Mouse (Mus musculus) CH12.LX (cell line): ENCODE measurements around the gene Rhcg. TPM values are rescaled to one million over a fixed set of nuclear protein-coding genes. Genes with fewer than 3 reads are reported as not detected.

Source experiments
- DNase-seq: peaks from one replicate; pipeline ENCODE4 v3.0.0-alpha.2; 2013; ENCODE audit errors: extremely low read depth
- H3K27ac ChIP-seq: 2 replicates; pipeline ENCODE4 v1.5.1; 2012; ENCODE audit warnings: low read depth, mild to moderate bottlenecking, control low read depth, moderate library complexity; ENCODE audit not compliant: insufficient read depth
- H3K27me3 ChIP-seq: replicated peaks from 2 replicates; pipeline ENCODE3; 2012; ENCODE audit warnings: inconsistent platforms
- H3K36me3 ChIP-seq, 2 experiments: replicated peaks in 1 of 2; 2 replicates each; pipeline versions ENCODE3 to v1.6.1; 2012; ENCODE audit warnings: inconsistent platforms in 1 of 2, low read length in 1 of 2, mild to moderate bottlenecking in 1 of 2, mixed read lengths in 1 of 2, moderate library complexity in 1 of 2; ENCODE audit not compliant: control insufficient read depth in 1 of 2, insufficient read depth in 1 of 2
- H3K4me1 ChIP-seq, 2 experiments: 2 replicates each; pipeline ENCODE4 v1.6.1; 2012; ENCODE audit warnings: inconsistent platforms in 1 of 2, moderate library complexity in 1 of 2; ENCODE audit not compliant: insufficient read depth in 2 of 2, control insufficient read depth in 1 of 2
- H3K4me2 ChIP-seq: 2 replicates; pipeline ENCODE4 v1.6.1; 2012; ENCODE audit warnings: low read depth, mild to moderate bottlenecking, control low read depth; ENCODE audit not compliant: poor library complexity, insufficient read depth, severe bottlenecking
- H3K4me3 ChIP-seq, 3 experiments: fragments of 150-350 bp in 1 of 3; sonication (generic) in 1 of 3; replicated peaks in 1 of 3; 2 replicates each; pipeline versions ENCODE3 to v1.5.1; 2011 to 2012; ENCODE audit warnings: low read depth in 2 of 3, low read length in 2 of 3, mild to moderate bottlenecking in 2 of 3, moderate library complexity in 2 of 3, control low read depth in 1 of 3, improper control_type of control experiment in 1 of 3, inconsistent platforms in 1 of 3, mixed read lengths in 1 of 3; ENCODE audit not compliant: poor library complexity in 1 of 3
- H3K79me2 ChIP-seq: replicated peaks from 2 replicates; pipeline ENCODE4 v1.6.1; 2012; ENCODE audit warnings: mild to moderate bottlenecking, moderate library complexity; ENCODE audit not compliant: control insufficient read depth, poor library complexity, insufficient read depth, severe bottlenecking; ENCODE audit errors: extremely low read depth
- H3K9ac ChIP-seq: 2 replicates; pipeline ENCODE4 v1.6.1; 2012; ENCODE audit warnings: low read depth, mild to moderate bottlenecking, control low read depth, moderate library complexity; ENCODE audit not compliant: insufficient read depth
- H3K9me3 ChIP-seq: replicated peaks from 2 replicates; pipeline ENCODE3; 2012; ENCODE audit warnings: low read length, inconsistent platforms, mixed read lengths
- CTCF ChIP-seq, 2 experiments: IDR thresholded peaks in 1 of 2; conservative IDR thresholded peaks in 1 of 2; 2 replicates each; pipeline ENCODE4 v1.5.1; 2011 to 2012; ENCODE audit warnings: low read depth in 2 of 2, low read length in 2 of 2, improper control_type of control experiment in 1 of 2, inconsistent platforms in 1 of 2, mild to moderate bottlenecking in 1 of 2, moderate library complexity in 1 of 2
- ELF1 ChIP-seq: IDR thresholded peaks from 2 replicates; pipeline ENCODE4 v1.6.1; 2014; ENCODE audit warnings: low read depth, mild to moderate bottlenecking, inconsistent platforms, low read length, improper control_type of control experiment
- ETS1 ChIP-seq: conservative IDR thresholded peaks from 2 replicates; pipeline ENCODE4 v1.6.1; 2012; ENCODE audit warnings: low read depth, mild to moderate bottlenecking, inconsistent platforms, low read length, improper control_type of control experiment, moderate library complexity
- POLR2AphosphoS2 ChIP-seq: IDR thresholded peaks from 2 replicates; pipeline ENCODE4 v1.6.1; 2011; ENCODE audit warnings: low read depth, low read length, improper control_type of control experiment
- RAD21 ChIP-seq: IDR thresholded peaks from 2 replicates; pipeline ENCODE4 v1.6.1; 2011; ENCODE audit warnings: low read depth, mild to moderate bottlenecking, low read length, improper control_type of control experiment, moderate library complexity
- RCOR1 ChIP-seq: conservative IDR thresholded peaks from 2 replicates; pipeline ENCODE4 v1.6.1; 2012; ENCODE audit warnings: low read depth, mild to moderate bottlenecking, inconsistent platforms, low read length, improper control_type of control experiment
- SIN3A ChIP-seq: IDR thresholded peaks from 2 replicates; pipeline ENCODE4 v1.6.1; 2012; ENCODE audit warnings: low read length, improper control_type of control experiment, inconsistent platforms
- SMC3 ChIP-seq: IDR thresholded peaks from 2 replicates; pipeline ENCODE4 v1.6.1; 2011; ENCODE audit warnings: low read depth, low read length, improper control_type of control experiment
- dilution Hi-C: fragments of 300-500 bp; cut with MboI; formaldehyde crosslinking; loops from 2 replicates; pipeline ENCODE4 v1.14.3; 2020; ENCODE audit warnings: low sequenced_read_pairs; ENCODE audit not compliant: extremely low pct_unique_long_range_greater_than_20kb, extremely low pct_ligation_motif_present
- in situ Hi-C: fragments of 300-500 bp; cut with MboI; formaldehyde crosslinking; loops from 3 replicates; pipeline ENCODE4 v1.14.3; 2019; ENCODE audit warnings: low sequenced_read_pairs, low pct_ligation_motif_present, low pct_unique_long_range_greater_than_20kb, mixed read lengths
- polyA plus RNA-seq: library from polyadenylated mRNA; unstranded; fragments of >175 nt; gene quantifications from 2 replicates; pipeline ENCODE4 v1.2.1, GENCODE M21; 2012; ENCODE audit warnings: low read depth; ENCODE audit not compliant: insufficient read length
- total RNA-seq, 2 experiments: library from RNA; depleted of rRNA; stranded (reverse); fragments of 300-350 nt in 1 of 2; fragments of >200 nt in 1 of 2; gene quantifications; 2 replicates each; pipeline ENCODE4 v1.2.3; 2012 to 2014

Gene Rhcg
- total and polyA plus RNA-seq, 3 experiments: not detected

DNA sequence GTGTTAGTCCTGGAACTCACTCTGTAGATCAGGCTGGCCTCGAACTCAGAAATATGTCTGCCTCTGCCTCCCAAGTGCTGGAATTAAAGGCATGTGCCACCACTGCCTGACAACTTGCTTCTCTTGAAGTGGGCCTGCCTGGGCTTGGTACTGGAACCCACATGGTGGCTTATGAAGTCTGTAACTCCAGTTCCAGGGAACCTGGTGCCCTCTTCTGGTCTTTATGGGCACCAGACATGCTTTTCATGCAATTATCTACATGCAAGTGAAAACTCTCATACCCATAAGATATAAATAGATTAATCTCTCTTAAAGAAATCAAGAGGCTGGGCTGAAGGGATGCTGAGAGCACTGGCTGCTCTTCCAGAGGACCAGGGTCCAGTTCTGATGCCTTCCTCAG is 58.8 kb downstream of the Rhcg start:
- Histone ChIP-seq H3K79me2 (no peaks in the 10 kb centered on the region), H3K4me2 (no peak overlapping the region), H3K4me1 (no peaks in the 10 kb centered on the region), H3K9me3 (no peaks in the 10 kb centered on the region), H3K9ac (no peak overlapping the region), H3K27me3 (peaks cover 83% of the 10 kb centered on the region), H3K36me3 (no peaks in the 10 kb centered on the region), H3K27ac (no peak overlapping the region), H3K4me3 (no peak overlapping the region)
- dilution Hi-C loops (no loop called here), in situ Hi-C loops (no loop called here)
- peak; percentile 6 for DNase-seq
- TF ChIP-seq ELF1: no peak
- no peak for TF ChIP-seq POLR2AphosphoS2
- peak; percentile 34 for TF ChIP-seq RAD21
- peak in 1 of 2 experiments; percentile 57; a peak in 2 of 4 replicates for TF ChIP-seq CTCF (conservative IDR thresholded peaks at IDR 0.05 in 1 of 2, IDR thresholded peaks at IDR 0.05 in 1 of 2; ENCODE audit: low read depth in 2 of 2, low read length in 2 of 2)
- TF ChIP-seq SMC3: peak; percentile 43

DNA sequence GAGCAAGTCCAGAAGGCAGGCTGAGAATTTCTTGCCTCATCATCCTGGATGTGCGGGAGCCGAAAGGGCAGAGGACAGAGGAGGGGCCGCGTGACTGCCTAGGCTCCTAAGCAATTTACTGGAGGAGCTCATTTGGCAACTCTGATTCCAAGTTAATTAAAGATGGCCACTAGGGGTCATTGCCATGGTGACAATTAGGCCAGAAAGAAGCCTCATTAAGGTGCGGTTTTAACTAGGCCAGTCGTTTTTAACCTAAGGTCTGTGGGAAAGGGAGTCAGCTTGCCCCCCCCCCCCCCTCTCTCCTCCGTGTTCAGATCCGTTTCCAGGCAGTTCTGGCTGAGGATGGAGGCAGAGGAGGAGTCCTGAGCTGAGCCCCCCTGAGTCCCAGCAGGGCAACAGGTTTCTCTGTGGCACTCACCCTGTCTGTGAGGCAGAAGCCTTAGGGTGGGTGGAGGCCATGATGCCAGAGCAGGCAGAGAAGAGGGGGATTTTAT is 59.7 kb downstream of the Rhcg start:
- H3K27me3 ChIP-seq: peaks cover 88% of the 10 kb centered on the region
- TF ChIP-seq SMC3 (no peak), CTCF (conservative IDR thresholded peaks at IDR 0.05 in 1 of 2, IDR thresholded peaks at IDR 0.05 in 1 of 2; ENCODE audit: low read depth in 2 of 2, low read length in 2 of 2) (peak in 1 of 2 experiments; percentile 27; a peak in 1 of 4 replicates)
- H3K36me3 ChIP-seq: no peaks in the 10 kb centered on the region
- no peaks in the 10 kb centered on the region for H3K4me1 ChIP-seq
- DNase-seq: no peak
- no peak overlapping the region for H3K4me3 ChIP-seq
- dilution Hi-C loops: no loop called here
- no peaks in the 10 kb centered on the region for H3K9me3 ChIP-seq
- no peaks in the 10 kb centered on the region for H3K79me2 ChIP-seq
- no peak overlapping the region for H3K4me2 ChIP-seq
- no peak overlapping the region for H3K9ac ChIP-seq
- in situ Hi-C loops: no loop called here
- no peak overlapping the region for H3K27ac ChIP-seq

- no peak overlapping the region for H3K9ac ChIP-seq
- DNase-seq: peak; percentile 6
- no peaks in the 10 kb centered on the region for H3K4me1 ChIP-seq
- H3K4me3 ChIP-seq: no peak overlapping the region
- H3K36me3 ChIP-seq: no peaks in the 10 kb centered on the region
- no peaks in the 10 kb centered on the region for H3K79me2 ChIP-seq
- in situ Hi-C loops: no loop called here
- dilution Hi-C loops: no loop called here
- H3K9me3 ChIP-seq: no peaks in the 10 kb centered on the region
- TF ChIP-seq SIN3A (no peak), RAD21 (no peak), ETS1 (no peak), RCOR1 (no peak)
- no peak overlapping the region for H3K27ac ChIP-seq
- H3K4me2 ChIP-seq: no peak overlapping the region
- H3K27me3 ChIP-seq: peaks cover 84% of the 10 kb centered on the region
These were observed 62.0 kb downstream of the Rhcg start for GRCm38 (mm10) chr7:79555368-79556034.
